Mouse (Mus musculus) embryonic facial prominence, embryonic 14.5 days (tissue): ENCODE data around the gene Bckdhb. TPM values are rescaled to one million over a fixed set of nuclear protein-coding genes. Genes with fewer than 3 reads are reported as not detected.
"Not testable (repeated sequence)": the region's sequence is repeated elsewhere in the genome, so short reads cannot be mapped to it uniquely, and the experiment has no call there.

Experiments
- ATAC-seq: fragments of 200-750 bp; cut with Nextera tagmentation; 2 replicates; pipeline ENCODE4 v1.8.0; 2017; ENCODE audit warnings: low read depth, moderate number of reproducible peaks, moderate TSS enrichment
- DNase-seq: peaks from one replicate; pipeline ENCODE4 v3.0.0-alpha.2; 2015; ENCODE audit warnings: low spot score
- H3K27ac ChIP-seq: fragments of 300-500 bp; sonication (generic); replicated peaks from 2 replicates; pipeline ENCODE4 v1.5.1; 2014; ENCODE audit warnings: low read depth, mild to moderate bottlenecking, low read length, moderate library complexity
- H3K27me3 ChIP-seq: fragments of 300-500 bp; sonication (generic); replicated peaks from 2 replicates; pipeline ENCODE4 v1.6.1; 2014; ENCODE audit warnings: low read length; ENCODE audit not compliant: control insufficient read depth, insufficient read depth
- H3K36me3 ChIP-seq: fragments of 300-500 bp; sonication (generic); 2 replicates; pipeline ENCODE4 v1.6.1; 2014; ENCODE audit warnings: low read length, mixed read lengths; ENCODE audit not compliant: control insufficient read depth, insufficient read depth
- H3K4me1 ChIP-seq: fragments of 300-500 bp; sonication (generic); 2 replicates; pipeline ENCODE4 v1.6.1; 2014; ENCODE audit warnings: antibody characterized with exemption, low read length; ENCODE audit not compliant: control insufficient read depth, insufficient read depth
- H3K4me2 ChIP-seq: fragments of 300-500 bp; sonication (generic); 2 replicates; pipeline ENCODE4 v1.6.1; 2014; ENCODE audit warnings: low read depth, mild to moderate bottlenecking, low read length, moderate library complexity, mixed read lengths
- H3K4me3 ChIP-seq: fragments of 300-500 bp; sonication (generic); 2 replicates; pipeline ENCODE4 v1.5.1; 2014; ENCODE audit warnings: low read depth, mild to moderate bottlenecking, low read length
- H3K9ac ChIP-seq: fragments of 300-500 bp; sonication (generic); 2 replicates; pipeline ENCODE4 v1.6.1; 2014; ENCODE audit warnings: low read depth, mild to moderate bottlenecking, low read length, moderate library complexity, mixed read lengths
- H3K9me3 ChIP-seq: fragments of 300-500 bp; sonication (generic); 2 replicates; pipeline ENCODE4 v1.6.1; 2016; ENCODE audit warnings: low read length; ENCODE audit not compliant: control insufficient read depth
- WGBS: fragments of 180-500 bp; shearing (Covaris S2); extraction: QIAGEN DNeasy Blood & Tissue Kit; methylation state at CpG from one replicate; pipeline ENCODE4 v1.1.7; 2014; 5-methylcytosine and 5-hydroxymethylcytosine counted together
- polyA plus RNA-seq: library from polyadenylated mRNA; unstranded; fragments of >200 nt; fragmentation: Nextera tagmentation; extraction: Ambion mirVana; gene quantifications from 2 replicates; pipeline ENCODE4 v1.2.1, GENCODE M21; 2014

Bckdhb gene
- polyA plus RNA-seq, 1 experiment from 2014 or later: 41.6 TPM

- 86% methylated on average over 2 of the region's 2 CpGs for WGBS
- no peak overlapping the region for H3K9ac ChIP-seq
- no peak for ATAC-seq
Measured at GRCm38 (mm10) chr9:83909836-83910235, 15.1 kb upstream of the Bckdhb start.

GRCm38 (mm10) chr9:83910926-83911325 lies 14.0 kb upstream of the Bckdhb start:
- ATAC-seq: no peak
- no peak for DNase-seq
- H3K36me3 ChIP-seq: no peaks in the 10 kb centered on the region
- WGBS: 79% methylated on average over 2 of the region's 2 CpGs
- no peaks in the 10 kb centered on the region for H3K27me3 ChIP-seq
- no peak overlapping the region for H3K9ac ChIP-seq
- H3K4me1 ChIP-seq: no peaks in the 10 kb centered on the region
- no peak overlapping the region for H3K4me3 ChIP-seq
- H3K9me3 ChIP-seq: no peaks in the 10 kb centered on the region
- H3K4me2 ChIP-seq: no peak overlapping the region
- no peak overlapping the region for H3K27ac ChIP-seq

More at GRCm38 (mm10) chr9:83909836-83910235, 15.1 kb upstream of the Bckdhb start:
- no peak overlapping the region for H3K27ac ChIP-seq
- no peak overlapping the region for H3K4me3 ChIP-seq
- H3K4me2 ChIP-seq: no peak overlapping the region
- DNase-seq: no peak
- H3K4me1 ChIP-seq: no peaks in the 10 kb centered on the region
- no peaks in the 10 kb centered on the region for H3K36me3 ChIP-seq
- H3K9me3 ChIP-seq: no peaks in the 10 kb centered on the region
- no peaks in the 10 kb centered on the region for H3K27me3 ChIP-seq

- DNase-seq (no peak), ATAC-seq (no peak)
- Histone ChIP-seq H3K27me3 (no peaks in the 10 kb centered on the region), H3K36me3 (no peaks in the 10 kb centered on the region), H3K4me3 (no peak overlapping the region), H3K4me2 (no peak overlapping the region), H3K9ac (no peak overlapping the region), H3K4me1 (no peaks in the 10 kb centered on the region), H3K9me3 (no peaks in the 10 kb centered on the region), H3K27ac (no peak overlapping the region)
- 81% methylated on average over 3 of the region's 3 CpGs for WGBS
Measured at GRCm38 (mm10) chr9:83922076-83922475, 2.9 kb upstream of the Bckdhb start.

GRCm38 (mm10) chr9:83924356-83924755 lies 589 bp upstream of the Bckdhb start:
- Histone ChIP-seq H3K9ac (no peak overlapping the region; the same call in 1 of the 2 replicates), H3K27ac (no peak overlapping the region), H3K4me3 (peak overlapping the region; percentile 67), H3K4me1 (no peaks in the 10 kb centered on the region), H3K36me3 (no peaks in the 10 kb centered on the region), H3K27me3 (no peaks in the 10 kb centered on the region), H3K9me3 (no peaks in the 10 kb centered on the region), H3K4me2 (peak overlapping the region; percentile 74)
- WGBS: 85% methylated on average over 5 of the region's 5 CpGs
- ATAC-seq (no peak), DNase-seq (no peak)

- Histone ChIP-seq H3K4me1 (no peaks in the 10 kb centered on the region), H3K4me2 (peak overlapping the region; percentile 74), H3K9me3 (no peaks in the 10 kb centered on the region), H3K27ac (no peak overlapping the region), H3K27me3 (no peaks in the 10 kb centered on the region), H3K36me3 (no peaks in the 10 kb centered on the region), H3K9ac (peak overlapping the region; percentile 75), H3K4me3 (peak overlapping the region; percentile 67)
- ATAC-seq (no peak), DNase-seq (no peak)
- 60% methylated on average over 4 of the region's 4 CpGs for WGBS
Measured at GRCm38 (mm10) chr9:83925688-83926041, 720 bp downstream of the Bckdhb start.

- no peak for DNase-seq
- Histone ChIP-seq H3K36me3 (no peaks in the 10 kb centered on the region), H3K4me3 (no peak overlapping the region), H3K27ac (no peak overlapping the region), H3K4me2 (no peak overlapping the region), H3K9ac (no peak overlapping the region), H3K9me3 (no peaks in the 10 kb centered on the region), H3K27me3 (no peaks in the 10 kb centered on the region), H3K4me1 (no peaks in the 10 kb centered on the region)
- 77% methylated on average over 5 of the region's 5 CpGs for WGBS
- no peak for ATAC-seq
Measured at GRCm38 (mm10) chr9:83926302-83926701, 1.4 kb downstream of the Bckdhb start.

- DNase-seq, H3K4me2 ChIP-seq, H3K27me3 ChIP-seq, H3K9me3 ChIP-seq, H3K9ac ChIP-seq, H3K27ac ChIP-seq, ATAC-seq, H3K4me3 ChIP-seq, H3K36me3 ChIP-seq, H3K4me1 ChIP-seq: not testable (repeated sequence)
Measured at GRCm38 (mm10) chr9:83939501-83939900, 14.6 kb downstream of the Bckdhb start.

- H3K4me3 ChIP-seq: no peak overlapping the region
- DNase-seq (no peak), ATAC-seq (no peak)
- peaks cover 4% of the 10 kb centered on the region; the same call in 1 of the 2 replicates for H3K9me3 ChIP-seq
- H3K27ac ChIP-seq: no peak overlapping the region
- 98% methylated on average over 3 of the region's 3 CpGs for WGBS
- H3K27me3 ChIP-seq: no peaks in the 10 kb centered on the region
- no peak overlapping the region for H3K9ac ChIP-seq
- H3K4me1 ChIP-seq: no peaks in the 10 kb centered on the region
- no peak overlapping the region for H3K4me2 ChIP-seq
- 0 out of 2 replicates have a peak, but pooled peaks cover 8% of the 10 kb centered on the region for H3K36me3 ChIP-seq
Measured at GRCm38 (mm10) chr9:83940016-83940415, 15.1 kb downstream of the Bckdhb start.

GRCm38 (mm10) chr9:83940537-83941363 lies 15.8 kb downstream of the Bckdhb start:
- Histone ChIP-seq H3K9ac (no peak overlapping the region), H3K4me2 (no peak overlapping the region), H3K36me3 (0 out of 2 replicates have a peak, but pooled peaks cover 8% of the 10 kb centered on the region), H3K9me3 (peaks cover 4% of the 10 kb centered on the region; the same call in 1 of the 2 replicates), H3K27me3 (no peaks in the 10 kb centered on the region), H3K4me3 (no peak overlapping the region), H3K4me1 (no peaks in the 10 kb centered on the region), H3K27ac (no peak overlapping the region)
- 34% methylated on average over 9 of the region's 9 CpGs for WGBS
- ATAC-seq (peak; percentile 85), DNase-seq (peak; percentile 48)
